Mouse (Mus musculus) gastrocnemius, adult 2 months (tissue): ENCODE data around the gene Rock2. TPM values are rescaled to one million over a fixed set of nuclear protein-coding genes. Genes with fewer than 3 reads are reported as not detected.

Experiments
- DNase-seq: peaks from one replicate; pipeline ENCODE4 v3.0.0; 2022
- H3K27ac ChIP-seq: fragments of 200-600 bp; 2 replicates; pipeline ENCODE4 v1.8.1; 2022; ENCODE audit warnings: mild to moderate bottlenecking
- H3K4me3 ChIP-seq: fragments of 200-600 bp; 2 replicates; pipeline ENCODE4 v1.8.1; 2022; ENCODE audit warnings: mild to moderate bottlenecking, moderate library complexity
- CTCF ChIP-seq: fragments of 200-600 bp; IDR thresholded peaks from 2 replicates; pipeline ENCODE4 v1.8.1; 2022; ENCODE audit warnings: antibody characterized with exemption, mild to moderate bottlenecking, moderate library complexity
- intact Hi-C: fragments of 180-260 bp; cut with DNase I; formaldehyde crosslinking; loops from one replicate; pipeline ENCODE4 v1.15.1; 2025
- total RNA-seq, 2 experiments: library from RNA; stranded (reverse); gene quantifications; 2 replicates each; pipeline ENCODE4 v1.2.3; 2021

Rock2 gene
- total RNA-seq, 2 experiments from 2014 or later: 86.0 to 103 TPM

DNA sequence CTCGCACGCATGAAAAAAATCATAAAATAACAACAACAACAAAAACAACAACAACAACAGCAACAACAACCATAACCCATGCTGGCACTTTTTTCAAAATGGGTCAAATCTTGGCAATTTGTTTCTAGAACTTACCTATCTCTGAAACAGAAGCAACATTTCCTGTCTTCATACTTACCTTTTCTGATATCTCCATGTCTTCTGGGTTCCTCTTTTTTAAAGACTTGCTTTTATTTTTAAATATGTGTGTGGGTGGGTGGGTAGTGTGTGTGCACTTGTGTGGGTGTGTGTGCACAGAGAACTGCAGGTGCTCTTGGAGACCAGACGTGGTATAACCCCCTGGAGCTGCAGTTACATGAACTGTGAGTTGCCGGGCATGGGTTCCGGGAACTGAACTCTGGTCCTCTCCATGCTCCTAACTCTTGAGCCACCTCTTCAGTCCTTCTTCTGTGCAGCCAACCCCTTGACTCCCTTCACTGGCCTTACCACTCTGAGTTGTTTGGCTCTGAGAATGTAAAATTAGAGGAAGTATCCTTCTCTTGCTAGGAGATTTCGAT lies 129.9 kb downstream of the Rock2 start:
- TF ChIP-seq CTCF: no peak
- intact Hi-C loops: no loop called here
- DNase-seq: no peak
- Histone ChIP-seq H3K27ac (no peak overlapping the region), H3K4me3 (no peak overlapping the region)

DNA sequence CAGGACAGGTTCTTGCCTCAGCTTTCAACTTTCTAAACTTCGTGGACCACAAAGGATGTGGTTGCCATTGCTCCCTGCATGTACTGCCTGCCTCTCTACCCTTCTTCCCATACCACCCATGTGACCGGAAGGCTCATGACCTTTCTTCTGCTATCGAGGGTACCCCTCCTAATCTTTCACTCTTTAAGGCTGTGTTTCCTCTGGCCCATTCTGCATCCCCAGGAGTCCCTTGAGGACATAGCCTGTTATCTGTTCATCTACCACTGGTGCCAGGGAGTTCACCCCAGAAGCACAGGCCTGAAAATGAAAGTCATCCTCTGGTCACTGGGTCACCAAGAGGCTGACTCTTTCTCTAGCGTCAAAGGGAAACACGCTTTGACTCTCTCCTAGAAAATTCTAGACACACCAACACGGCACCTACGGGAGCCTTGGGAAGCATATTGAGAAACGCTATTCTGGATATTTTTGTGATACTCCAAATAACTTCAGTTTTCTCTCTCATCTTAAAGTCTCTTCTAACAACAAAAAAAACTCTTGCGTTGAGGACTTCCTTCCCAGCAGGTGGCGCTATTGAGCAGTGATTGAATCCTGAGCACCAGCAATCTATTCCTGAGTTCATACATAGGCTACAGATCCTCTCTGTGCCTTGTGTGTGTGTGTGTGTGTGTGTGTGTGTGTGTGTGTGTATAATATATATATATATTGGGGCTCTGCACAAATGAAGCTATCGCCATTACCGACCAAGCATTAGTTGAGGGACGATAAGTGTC lies 138.2 kb downstream of the Rock2 start:
- no peak overlapping the region for H3K4me3 ChIP-seq
- TF ChIP-seq CTCF: peak; percentile 74
- intact Hi-C loops: loop anchor here (1.0 to 5.0 kb wide), 2 partner anchors 209 to 224 kb away; no protein-coding TSS in a partner anchor
- H3K27ac ChIP-seq: no peak overlapping the region
- DNase-seq: peak; percentile 80

DNA sequence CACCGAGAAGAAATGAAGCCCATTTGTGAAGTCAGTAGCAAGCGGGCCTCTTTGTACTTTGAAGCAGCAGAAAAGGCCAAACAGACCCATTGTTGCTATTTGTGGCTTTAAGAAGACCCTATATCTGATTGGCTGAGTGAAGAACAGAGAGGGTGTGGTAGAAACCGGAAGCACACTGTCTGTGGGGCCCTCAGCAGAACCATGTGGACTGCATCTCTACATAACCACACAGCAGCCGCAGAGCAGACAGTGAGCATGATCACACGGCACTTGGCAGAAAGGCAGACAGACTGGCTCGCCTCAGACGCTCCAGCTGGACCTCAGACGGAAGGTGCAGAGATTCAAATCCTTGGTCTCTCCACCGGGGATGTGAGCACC lies 138.8 kb downstream of the Rock2 start:
- no peak for DNase-seq
- Histone ChIP-seq H3K27ac (no peak overlapping the region), H3K4me3 (no peak overlapping the region)
- no peak for TF ChIP-seq CTCF
- intact Hi-C loops: loop anchor here (1.0 to 5.0 kb wide), 2 partner anchors 209 to 224 kb away; no protein-coding TSS in a partner anchor

DNA sequence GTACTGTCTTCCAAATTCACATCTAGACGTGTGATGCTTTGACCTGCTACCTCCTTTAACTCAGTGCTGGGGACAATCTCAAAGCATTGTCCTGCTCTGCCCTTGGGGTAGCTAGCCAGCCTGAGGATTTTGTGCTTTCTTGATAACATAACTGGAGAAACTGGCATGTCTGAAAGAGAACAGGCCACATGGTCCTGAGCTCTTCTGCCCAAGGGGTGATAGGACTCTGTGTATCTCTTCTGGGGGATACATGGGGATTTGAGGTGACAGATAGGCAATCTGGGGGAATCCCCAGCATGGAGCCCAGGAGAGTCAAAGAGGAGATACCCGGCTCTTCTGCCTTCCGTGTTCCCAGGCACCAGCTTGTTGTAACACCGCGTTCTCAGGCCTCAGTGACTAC lies 140.0 kb downstream of the Rock2 start:
- Histone ChIP-seq H3K4me3 (no peak overlapping the region), H3K27ac (no peak overlapping the region)
- TF ChIP-seq CTCF: no peak
- intact Hi-C loops: loop anchor here (5.0 kb wide), 1 partner anchor 208 kb away; no protein-coding TSS in a partner anchor
- no peak for DNase-seq

DNA sequence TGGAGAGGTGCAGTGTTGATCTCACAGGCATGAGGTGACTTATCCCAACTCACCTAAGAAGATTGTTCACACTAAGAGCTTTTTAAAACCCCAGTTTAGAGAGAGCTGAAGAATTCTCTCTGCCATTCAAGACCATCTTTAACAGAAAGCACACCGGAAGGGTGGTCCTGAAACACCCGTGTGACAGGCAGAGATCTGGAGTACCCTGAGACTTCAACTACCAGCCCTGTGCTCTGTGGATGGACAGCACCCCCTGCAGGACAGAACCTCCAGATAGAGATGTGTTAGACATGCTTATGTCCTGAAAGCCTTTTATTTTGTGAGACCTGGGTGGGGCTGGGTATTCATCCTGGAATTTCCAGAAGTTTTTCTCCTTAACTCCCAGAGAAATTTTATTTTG lies 140.4 kb downstream of the Rock2 start:
- Histone ChIP-seq H3K4me3 (no peak overlapping the region), H3K27ac (no peak overlapping the region)
- intact Hi-C loops: no loop called here
- peak; percentile 51 for TF ChIP-seq CTCF
- DNase-seq: peak; percentile 45

DNA sequence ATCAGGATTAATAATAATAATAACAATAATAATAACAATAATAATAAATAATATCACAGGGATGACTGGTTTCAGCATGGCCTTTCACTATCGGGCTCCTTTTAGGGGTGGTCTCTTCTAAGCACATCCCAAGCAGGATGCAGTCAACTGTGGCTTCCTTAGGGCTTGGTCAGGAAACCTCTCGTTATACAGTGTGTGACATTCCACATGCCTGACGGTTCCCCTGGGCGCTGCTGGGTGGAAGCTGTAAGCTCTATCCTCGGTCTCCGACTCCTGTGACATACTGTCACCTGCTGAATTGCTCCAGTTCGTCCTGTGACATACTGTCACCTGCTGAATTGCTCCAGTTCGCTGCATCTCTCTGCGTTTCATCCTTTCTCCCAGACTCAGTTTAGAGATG lies 141.8 kb downstream of the Rock2 start:
- no peak for TF ChIP-seq CTCF
- intact Hi-C loops: no loop called here
- Histone ChIP-seq H3K27ac (no peak overlapping the region), H3K4me3 (no peak overlapping the region)
- no peak for DNase-seq

DNA sequence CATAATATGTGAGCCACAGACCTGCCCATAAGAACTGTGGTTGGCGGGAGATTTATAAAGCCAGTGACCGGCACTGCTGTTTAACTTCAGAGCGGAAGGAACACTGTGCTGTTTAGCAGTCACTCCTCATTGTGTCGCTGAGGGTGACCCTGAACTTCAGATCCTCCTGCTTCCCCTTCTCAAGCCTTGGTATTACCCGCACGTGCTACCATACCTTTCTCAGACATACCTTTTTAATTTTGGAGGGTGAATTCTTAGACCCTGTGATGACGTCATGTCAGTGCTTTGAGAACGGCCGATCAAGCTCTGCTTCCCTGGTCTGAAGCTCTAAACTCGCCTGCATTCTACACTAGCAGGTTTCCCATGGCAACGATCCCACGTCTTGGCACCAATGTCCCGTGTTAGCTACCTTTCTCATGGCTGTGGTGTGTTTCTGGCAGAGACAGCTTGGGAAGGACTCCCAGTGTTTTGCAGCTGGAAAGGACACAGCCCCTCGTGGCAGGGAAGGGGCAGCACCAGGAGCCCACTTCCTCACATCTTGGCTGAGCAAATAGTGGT lies 142.4 kb downstream of the Rock2 start:
- intact Hi-C loops: no loop called here
- H3K4me3 ChIP-seq: no peak overlapping the region
- H3K27ac ChIP-seq: no peak overlapping the region
- no peak for TF ChIP-seq CTCF
- DNase-seq: no peak

Other genes starting within 250 kb of the Rock2 start
- 1 to 10 TPM; 2.2 to 4.2 TPM for gene Ntsr2, start 241.5 kb upstream of the Rock2 start, total RNA-seq
- gene Greb1, start 94.0 kb upstream of the Rock2 start, total RNA-seq: 1 to 10 TPM in 1 of 2 experiments, under 1 TPM in 1; 0.38 to 2.3 TPM
- 100 to 1,000 TPM; 139 to 159 TPM for gene E2f6, start 83.9 kb upstream of the Rock2 start, total RNA-seq
- 1 to 10 TPM; 1.1 to 1.6 TPM for gene Pqlc3, start 105.5 kb downstream of the Rock2 start, total RNA-seq
- not detected for gene 2410004P03Rik, start 116.8 kb downstream of the Rock2 start, total RNA-seq